Mouse (Mus musculus): ENCODE data around the gene Plcg2. TPM values are rescaled to one million over a fixed set of nuclear protein-coding genes. Genes with fewer than 3 reads are reported as not detected.

Gene Plcg2
- total and polyA plus RNA-seq, 2 experiments from 2014 or later: 1.1 to 1.8 TPM

GRCm38 (mm10) chr8:117462701-117463284 lies 35.3 kb upstream of the Plcg2 start:
- Histone ChIP-seq H3K4me2 (ENCODE audit: low read depth) (no peak overlapping the region), H3K36me3 (ENCODE audit: insufficient read depth) (peaks cover 13% of the 10 kb centered on the region), H3K4me1 (ENCODE audit: insufficient read depth) (no peaks in the 10 kb centered on the region), H3K4me3 (ENCODE audit: low read depth, low read length) (no peak overlapping the region), H3K9ac (no peak overlapping the region), H3K9me3 (ENCODE audit: low read length) (no peaks in the 10 kb centered on the region), H3K27me3 (ENCODE audit: insufficient read depth, low read length) (no peaks in the 10 kb centered on the region), H3K27ac (ENCODE audit: low read depth, low read length) (no peak overlapping the region)
- 40% methylated on average over 11 of the region's 11 CpGs for WGBS
- TF ChIP-seq CTCF (IDR thresholded peaks at IDR 0.05; ENCODE audit: low read depth): no peak
- DNase-seq (no peak), ATAC-seq (no peak)

GRCm38 (mm10) chr8:117464525-117464924 lies 33.6 kb upstream of the Plcg2 start:
- over 99% methylated on average over 6 of the region's 6 CpGs for WGBS
- no peaks in the 10 kb centered on the region for H3K4me1 ChIP-seq (ENCODE audit: insufficient read depth)
- no peak overlapping the region for H3K4me2 ChIP-seq (ENCODE audit: low read depth)
- H3K27me3 ChIP-seq (ENCODE audit: insufficient read depth, low read length): no peaks in the 10 kb centered on the region
- H3K9ac ChIP-seq: no peak overlapping the region
- no peak overlapping the region for H3K27ac ChIP-seq (ENCODE audit: low read depth, low read length)
- H3K9me3 ChIP-seq (ENCODE audit: low read length): no peaks in the 10 kb centered on the region
- peak; percentile 55 for TF ChIP-seq CTCF (IDR thresholded peaks at IDR 0.05; ENCODE audit: low read depth)
- DNase-seq (no peak), ATAC-seq (no peak)
- no peak overlapping the region for H3K4me3 ChIP-seq (ENCODE audit: low read depth, low read length)
- H3K36me3 ChIP-seq (ENCODE audit: insufficient read depth): peaks cover 3% of the 10 kb centered on the region; the same call in 1 of the 2 replicates

GRCm38 (mm10) chr8:117465250-117465649 lies 32.8 kb upstream of the Plcg2 start:
- Histone ChIP-seq H3K27me3 (ENCODE audit: insufficient read depth, low read length) (no peaks in the 10 kb centered on the region), H3K27ac (ENCODE audit: low read depth, low read length) (no peak overlapping the region), H3K9me3 (ENCODE audit: low read length) (no peaks in the 10 kb centered on the region), H3K4me1 (ENCODE audit: insufficient read depth) (no peaks in the 10 kb centered on the region), H3K36me3 (ENCODE audit: insufficient read depth) (0 out of 2 replicates have a peak, but pooled peaks cover 3% of the 10 kb centered on the region), H3K9ac (no peak overlapping the region), H3K4me3 (ENCODE audit: low read depth, low read length) (no peak overlapping the region), H3K4me2 (ENCODE audit: low read depth) (no peak overlapping the region)
- ATAC-seq: peak; percentile 79
- peak; percentile 92 for TF ChIP-seq CTCF (IDR thresholded peaks at IDR 0.05; ENCODE audit: low read depth)
- peak; percentile 92 for DNase-seq
- 27% methylated on average over 5 of the region's 5 CpGs for WGBS

GRCm38 (mm10) chr8:117467466-117467865 lies 30.6 kb upstream of the Plcg2 start:
- ATAC-seq (no peak), DNase-seq (no peak)
- H3K4me2 ChIP-seq (ENCODE audit: low read depth): no peak overlapping the region
- TF ChIP-seq CTCF (IDR thresholded peaks at IDR 0.05; ENCODE audit: low read depth): no peak
- no peaks in the 10 kb centered on the region for H3K36me3 ChIP-seq (ENCODE audit: insufficient read depth)
- whole genome bisulfite sequencing: 91% methylated on average over 10 of the region's 10 CpGs
- H3K9me3 ChIP-seq (ENCODE audit: low read length): no peaks in the 10 kb centered on the region
- peaks cover 6% of the 10 kb centered on the region; the same call in 1 of the 2 replicates for H3K4me1 ChIP-seq (ENCODE audit: insufficient read depth)
- H3K27me3 ChIP-seq (ENCODE audit: insufficient read depth, low read length): no peaks in the 10 kb centered on the region
- no peak overlapping the region for H3K4me3 ChIP-seq (ENCODE audit: low read depth, low read length)
- H3K27ac ChIP-seq (ENCODE audit: low read depth, low read length): no peak overlapping the region
- H3K9ac ChIP-seq: no peak overlapping the region

- H3K27me3 ChIP-seq (ENCODE audit: insufficient read depth, low read length): no peaks in the 10 kb centered on the region
- WGBS: 31% methylated on average over 16 of the region's 16 CpGs
- ATAC-seq: peak; percentile 75
- DNase-seq: no peak
- H3K9me3 ChIP-seq (ENCODE audit: low read length): no peaks in the 10 kb centered on the region
- H3K4me1 ChIP-seq (ENCODE audit: insufficient read depth): peaks cover 6% of the 10 kb centered on the region; the same call in 1 of the 2 replicates
- no peak for TF ChIP-seq CTCF (IDR thresholded peaks at IDR 0.05; ENCODE audit: low read depth)
- H3K4me3 ChIP-seq (ENCODE audit: low read depth, low read length): peak overlapping the region; percentile 13; the same call in 1 of the 2 replicates
- no peaks in the 10 kb centered on the region for H3K36me3 ChIP-seq (ENCODE audit: insufficient read depth)
- peak overlapping the region; percentile 83 for H3K27ac ChIP-seq (ENCODE audit: low read depth, low read length)
- peak overlapping the region; percentile 51 for H3K4me2 ChIP-seq (ENCODE audit: low read depth)
- peak overlapping the region; percentile 55 for H3K9ac ChIP-seq
These were observed 28.4 kb upstream of the Plcg2 start for GRCm38 (mm10) chr8:117469431-117470341.

GRCm38 (mm10) chr8:117470342-117470781 lies 27.7 kb upstream of the Plcg2 start:
- peak overlapping the region; percentile 51 for H3K4me2 ChIP-seq (ENCODE audit: low read depth)
- H3K4me1 ChIP-seq (ENCODE audit: insufficient read depth): peaks cover 6% of the 10 kb centered on the region; the same call in 1 of the 2 replicates
- DNase-seq (peak; percentile 93), ATAC-seq (peak; percentile 95)
- peak overlapping the region; percentile 83 for H3K27ac ChIP-seq (ENCODE audit: low read depth, low read length)
- H3K4me3 ChIP-seq (ENCODE audit: low read depth, low read length): peak overlapping the region; percentile 23; the same call in 1 of the 2 replicates
- TF ChIP-seq CTCF (IDR thresholded peaks at IDR 0.05; ENCODE audit: low read depth): peak; percentile 49
- 1% methylated on average over 14 of the region's 14 CpGs for WGBS
- no peaks in the 10 kb centered on the region for H3K9me3 ChIP-seq (ENCODE audit: low read length)
- H3K9ac ChIP-seq: peak overlapping the region; percentile 55
- no peaks in the 10 kb centered on the region for H3K27me3 ChIP-seq (ENCODE audit: insufficient read depth, low read length)
- H3K36me3 ChIP-seq (ENCODE audit: insufficient read depth): no peaks in the 10 kb centered on the region

Measured in forebrain, postnatal 0 days (tissue).